Mouse (Mus musculus) B cell, adult 2 months (primary cell): ENCODE data around the gene Pf4.

Source experiments
- DNase-seq, 2 experiments: peaks; one replicate each; pipeline ENCODE4 v3.0.0; 2022

Pf4 gene

GRCm38 (mm10) chr5:90771880-90772653 is at the start of gene Pf4:
Gene Pf4, plus strand, starts transcription at chr5:90772435.
- no peak for DNase-seq

- no peak for DNase-seq
Observed at GRCm38 (mm10) chr5:90722656-90723055, 49.6 kb upstream of the Pf4 start.

- DNase-seq: no peak
Observed at GRCm38 (mm10) chr5:90728254-90728653, 44.0 kb upstream of the Pf4 start.

GRCm38 (mm10) chr5:90731480-90731879 is 40.8 kb upstream of the Pf4 start:
- no peak for DNase-seq

GRCm38 (mm10) chr5:90742029-90742428 is 30.2 kb upstream of the Pf4 start:
- peak; percentile 50 to 64 for DNase-seq

GRCm38 (mm10) chr5:90753934-90754333 is 18.3 kb upstream of the Pf4 start:
- DNase-seq: no peak

- no peak for DNase-seq
Observed at GRCm38 (mm10) chr5:90758020-90758605, 14.1 kb upstream of the Pf4 start.

GRCm38 (mm10) chr5:90759077-90760065 is 12.9 kb upstream of the Pf4 start, which contains the start of gene Cxcl5:
Gene Cxcl5, plus strand, starts transcription at chr5:90759360.
- DNase-seq: no peak

- DNase-seq: no peak
Observed at GRCm38 (mm10) chr5:90760303-90760702, 11.9 kb upstream of the Pf4 start.

GRCm38 (mm10) chr5:90760844-90761243 is 11.4 kb upstream of the Pf4 start:
- no peak for DNase-seq

GRCm38 (mm10) chr5:90761834-90762233 is 10.4 kb upstream of the Pf4 start:
- no peak for DNase-seq

GRCm38 (mm10) chr5:90763912-90764665 is 8.1 kb upstream of the Pf4 start:
- no peak for DNase-seq

- DNase-seq: no peak
Observed at GRCm38 (mm10) chr5:90765821-90766606, 6.2 kb upstream of the Pf4 start.

- DNase-seq: no peak
Observed at GRCm38 (mm10) chr5:90768218-90768617, 4.0 kb upstream of the Pf4 start, which contains the start of gene Ppbp. Gene Ppbp, plus strand, starts transcription at chr5:90768518.

GRCm38 (mm10) chr5:90771369-90771768 is 866 bp upstream of the Pf4 start:
- DNase-seq: no peak

- no peak for DNase-seq
Observed at GRCm38 (mm10) chr5:90775562-90775961, 3.3 kb downstream of the Pf4 start.

GRCm38 (mm10) chr5:90777621-90778020 is 5.4 kb downstream of the Pf4 start:
- no peak for DNase-seq

- no peak for DNase-seq
Observed at GRCm38 (mm10) chr5:90778856-90779255, 6.6 kb downstream of the Pf4 start.

- no peak for DNase-seq
Observed at GRCm38 (mm10) chr5:90783697-90784096, 11.5 kb downstream of the Pf4 start.

GRCm38 (mm10) chr5:90785659-90786588 is 13.7 kb downstream of the Pf4 start, which contains the start of gene Cxcl3:
Gene Cxcl3, plus strand, starts transcription at chr5:90786103.
- DNase-seq: no peak
